In the genomic region with DNA sequence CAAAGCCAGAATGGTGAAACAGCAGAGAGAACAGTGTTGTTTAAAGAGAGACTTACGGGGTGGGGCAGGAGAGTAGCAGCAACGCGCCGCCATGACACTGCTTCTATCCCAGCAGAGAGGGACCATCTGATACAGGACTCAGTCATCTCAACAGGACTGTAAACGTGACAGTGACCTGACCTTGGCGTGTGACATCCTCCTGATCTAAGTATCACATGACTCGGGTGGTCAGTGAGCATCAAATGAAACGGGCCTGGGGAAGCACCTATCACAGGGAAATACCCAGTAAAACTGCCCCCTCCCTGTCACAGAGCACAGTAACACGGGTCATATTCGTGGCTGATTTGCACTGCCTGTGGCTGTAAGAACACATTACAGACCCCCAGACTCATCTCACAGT, we compare ENCODE assay signal across 10 mouse cellular contexts.
"Had no signal": no experiment of that assay in that cellular context is flagged by ENCODE, and none has a peak within 500 bp of the region (broad histone marks: within the 10 kb centered on the region; RNA-seq: fewer than 3 reads in every experiment).

No protein-coding gene starts in this region.

- H3K9ac ChIP-seq: liver, embryonic 15.5 days; liver, postnatal 0 days; lung, embryonic 15.5 days; midbrain, embryonic 13.5 days; neural tube, embryonic 12.5 days had no signal

- ATAC-seq: liver, postnatal 0 days had no signal

- H3K4me1 ChIP-seq: liver, embryonic 15.5 days; megakaryocyte, embryonic 14.5 days had no signal

- H3K9me3 ChIP-seq: liver, embryonic 15.5 days; lung, embryonic 15.5 days; megakaryocyte, embryonic 14.5 days; midbrain, embryonic 13.5 days; neural tube, embryonic 12.5 days had no signal

- DNase-seq: liver, postnatal 0 days; right cerebral cortex, postnatal 14 days had no signal

- H3K27me3 ChIP-seq: liver, embryonic 15.5 days; lung, embryonic 15.5 days; midbrain, embryonic 13.5 days; neural tube, embryonic 12.5 days had no signal

- H3K4me2 ChIP-seq: liver, embryonic 15.5 days; midbrain, embryonic 11.5 days; midbrain, embryonic 13.5 days; neural tube, embryonic 12.5 days had no signal

- H3K36me3 ChIP-seq: liver, embryonic 15.5 days; lung, embryonic 15.5 days; midbrain, embryonic 13.5 days; neural tube, embryonic 12.5 days had no signal

- H3K27ac ChIP-seq: liver, embryonic 15.5 days; macrophage; midbrain, embryonic 13.5 days; neural tube, embryonic 12.5 days had no signal

- H3K4me3 ChIP-seq: liver, embryonic 15.5 days; lung, embryonic 15.5 days; megakaryocyte, embryonic 14.5 days; midbrain, embryonic 13.5 days; myocyte; neural tube, embryonic 12.5 days had no signal
